ENCODE assay signal across 12 mouse cellular contexts in the genomic region with DNA sequence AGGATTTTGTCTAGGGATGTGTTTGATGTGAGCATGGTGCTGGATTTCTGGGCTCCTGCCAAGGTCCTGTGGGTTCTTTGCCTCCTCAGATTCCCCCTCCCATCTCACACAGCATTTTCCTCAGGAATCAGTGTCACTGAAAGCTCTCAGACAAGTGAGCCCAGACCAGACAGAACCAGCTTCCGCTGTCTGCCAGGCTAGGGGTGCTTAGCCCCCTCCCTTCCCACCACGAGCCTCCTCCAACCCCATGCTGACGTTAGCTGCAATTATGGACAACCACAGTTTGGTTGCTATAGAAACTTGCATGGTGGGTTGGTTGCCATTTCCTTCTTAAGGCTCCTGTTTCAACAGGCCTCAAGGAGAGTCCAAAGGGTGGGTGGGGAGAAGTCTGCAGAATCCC. TPM values are rescaled to one million over a fixed set of nuclear protein-coding genes. Genes with fewer than 3 reads are reported as not detected.
A peak's percentile ranks its signal among the peaks of the same experiment; 100 is the strongest.
DNase-seq lines count a peak whose midpoint lies in the region; ATAC-seq lines count a peak whose summit lies in the region.
"Had no signal": no experiment of that assay in that cellular context is flagged by ENCODE, and none has a peak within 500 bp of the region (broad histone marks: within the 10 kb centered on the region; RNA-seq: fewer than 3 reads in every experiment).

No protein-coding gene starts in this region.

- 6% methylated on average over 3 of the region's 3 CpGs for WGBS in embryonic facial prominence, embryonic 15.5 days
- 27% methylated on average over 3 of the region's 3 CpGs for WGBS in limb, embryonic 12.5 days
- 45% methylated on average over 3 of the region's 3 CpGs for WGBS in liver, embryonic 12.5 days (ENCODE audit: insufficient replicate concordance)

- no peak overlapping the region for H3K27ac ChIP-seq in embryonic facial prominence, embryonic 15.5 days (replicated peaks)
- H3K27ac ChIP-seq in limb, embryonic 12.5 days: no peak overlapping the region
- no peak overlapping the region for H3K27ac ChIP-seq in liver, embryonic 12.5 days
- H3K27ac ChIP-seq: stomach, embryonic 15.5 days had no signal

- no peaks in the 10 kb centered on the region for H3K9me3 ChIP-seq in embryonic facial prominence, embryonic 15.5 days (replicated peaks)
- H3K9me3 ChIP-seq in limb, embryonic 12.5 days: no peaks in the 10 kb centered on the region
- no peaks in the 10 kb centered on the region for H3K9me3 ChIP-seq in liver, embryonic 12.5 days (replicated peaks)
- H3K9me3 ChIP-seq: stomach, embryonic 15.5 days had no signal

- peak; percentile 18 to 29 for DNase-seq in frontal cortex, postnatal 36 days (ENCODE audit: low spot score in 2 of 2)
- DNase-seq in frontal cortex, postnatal 14 days (ENCODE audit: low spot score in 2 of 2): no peak
- peak; percentile 27 for DNase-seq in 3134 (ENCODE audit: extremely low read depth, insufficient read length, low spot score)
- DNase-seq in cerebellum, adult 8-10 months: no peak
- no peak for DNase-seq in gastrocnemius, postnatal 25 days
- DNase-seq: adrenal gland, postnatal 25 days; gastrocnemius, postnatal 14 days had no signal

- H3K36me3 ChIP-seq in embryonic facial prominence, embryonic 15.5 days: no peaks in the 10 kb centered on the region
- H3K36me3 ChIP-seq in limb, embryonic 12.5 days: no peaks in the 10 kb centered on the region
- H3K36me3 ChIP-seq in liver, embryonic 12.5 days: no peaks in the 10 kb centered on the region
- H3K36me3 ChIP-seq: stomach, embryonic 15.5 days had no signal

- no peak overlapping the region for H3K4me2 ChIP-seq in embryonic facial prominence, embryonic 15.5 days (replicated peaks)
- H3K4me2 ChIP-seq in limb, embryonic 12.5 days: no peak overlapping the region
- H3K4me2 ChIP-seq in liver, embryonic 12.5 days: no peak overlapping the region
- H3K4me2 ChIP-seq: stomach, embryonic 15.5 days had no signal

- peak; percentile 88 for ATAC-seq in embryonic facial prominence, embryonic 15.5 days (ENCODE audit: insufficient number of reproducible peaks, low FRiP score, low TSS enrichment, low read depth)
- ATAC-seq in limb, embryonic 12.5 days (ENCODE audit: insufficient number of reproducible peaks, insufficient read depth, low FRiP score, low TSS enrichment, low read depth): peak; percentile 69; the same call in 1 of the 2 replicates
- ATAC-seq in liver, embryonic 12.5 days: no peak

- H3K4me3 ChIP-seq in embryonic facial prominence, embryonic 15.5 days (replicated peaks): no peak overlapping the region
- no peak overlapping the region for H3K4me3 ChIP-seq in limb, embryonic 12.5 days (replicated peaks)
- H3K4me3 ChIP-seq in liver, embryonic 12.5 days: no peak overlapping the region
- H3K4me3 ChIP-seq: megakaryocyte, embryonic 14.5 days; stomach, embryonic 15.5 days had no signal

- peaks cover 10% of the 10 kb centered on the region for H3K4me1 ChIP-seq in embryonic facial prominence, embryonic 15.5 days
- H3K4me1 ChIP-seq in limb, embryonic 12.5 days (replicated peaks): peaks cover 7% of the 10 kb centered on the region; the same call in 1 of the 2 replicates
- H3K4me1 ChIP-seq in liver, embryonic 12.5 days: peaks cover 3% of the 10 kb centered on the region; the same call in 1 of the 2 replicates
- H3K4me1 ChIP-seq: megakaryocyte, embryonic 14.5 days; stomach, embryonic 15.5 days had no signal

- no peak overlapping the region for H3K9ac ChIP-seq in embryonic facial prominence, embryonic 15.5 days
- no peak overlapping the region for H3K9ac ChIP-seq in limb, embryonic 12.5 days (replicated peaks)
- H3K9ac ChIP-seq in liver, embryonic 12.5 days: no peak overlapping the region
- H3K9ac ChIP-seq: stomach, embryonic 15.5 days had no signal

- no peaks in the 10 kb centered on the region for H3K27me3 ChIP-seq in embryonic facial prominence, embryonic 15.5 days
- no peaks in the 10 kb centered on the region for H3K27me3 ChIP-seq in limb, embryonic 12.5 days
- 0 out of 2 replicates have a peak, but pooled peaks cover 6% of the 10 kb centered on the region for H3K27me3 ChIP-seq in liver, embryonic 12.5 days (replicated peaks)
- H3K27me3 ChIP-seq: stomach, embryonic 15.5 days had no signal

RNA-seq across cellular contexts. Expression of a gene that starts 39.3 kb away (rescaled TPM):
- 166 and 170 TPM in 2 replicates for polyA plus RNA-seq in embryonic facial prominence, embryonic 15.5 days (2015; fragmentation: Nextera tagmentation; extraction: Ambion mirVana)
- 245 and 254 TPM in 2 replicates for polyA plus RNA-seq in limb, embryonic 12.5 days (2016; fragmentation: Nextera tagmentation; extraction: Ambion mirVana)
- polyA plus RNA-seq in liver, embryonic 12.5 days (2016; fragmentation: Nextera tagmentation; extraction: Ambion mirVana): 587 and 597 TPM in 2 replicates
- 10 to 100 TPM; 79.8 to 94.3 TPM for total RNA-seq in gastrocnemius, postnatal 25 days (2021)

Comparison
In these comparisons a context has a peak if more than half of its experiments do, and no peak if none do; other contexts are left out.
1. DNase-seq: peak in frontal cortex, postnatal 36 days (2 of 2) and 3134 (single experiment); none in frontal cortex, postnatal 14 days (0 of 2), cerebellum, adult 8-10 months (single experiment) and gastrocnemius, postnatal 25 days (single experiment).